Mouse (Mus musculus) neural tube, embryonic 14.5 days (tissue): ENCODE measurements around the gene Zfp790. TPM values are rescaled to one million over a fixed set of nuclear protein-coding genes. Genes with fewer than 3 reads are reported as not detected.
A peak's percentile ranks its signal among the peaks of the same experiment; 100 is the strongest.

Experiments used
- ATAC-seq: fragments of 200-750 bp; cut with Nextera tagmentation; 2 replicates; pipeline ENCODE4 v1.8.0; 2017; ENCODE audit warnings: low read depth, mild to moderate bottlenecking, moderate TSS enrichment, moderate library complexity
- H3K27ac ChIP-seq: fragments of 300-500 bp; sonication (generic); 2 replicates; pipeline ENCODE4 v1.5.1; 2014; ENCODE audit warnings: low read depth, mild to moderate bottlenecking, control low read depth, low read length, moderate library complexity, mixed read lengths
- H3K27me3 ChIP-seq: fragments of 300-500 bp; sonication (generic); 2 replicates; pipeline ENCODE4 v1.6.1; 2014; ENCODE audit warnings: low read length; ENCODE audit not compliant: control insufficient read depth, insufficient read depth
- H3K36me3 ChIP-seq: fragments of 300-500 bp; sonication (generic); 2 replicates; pipeline ENCODE4 v1.6.1; 2014; ENCODE audit warnings: low read length, mixed read lengths; ENCODE audit not compliant: control insufficient read depth, insufficient read depth
- H3K4me1 ChIP-seq: fragments of 300-500 bp; sonication (generic); 2 replicates; pipeline ENCODE4 v1.6.1; 2014; ENCODE audit warnings: low read length; ENCODE audit not compliant: control insufficient read depth, insufficient read depth
- H3K4me2 ChIP-seq: fragments of 300-500 bp; sonication (generic); 2 replicates; pipeline ENCODE4 v1.6.1; 2014; ENCODE audit warnings: mild to moderate bottlenecking, low read depth, low read length, control low read depth
- H3K4me3 ChIP-seq: fragments of 300-500 bp; sonication (generic); 2 replicates; pipeline ENCODE4 v1.5.1; 2014; ENCODE audit warnings: low read depth, low read length, control low read depth, mixed read lengths
- H3K9ac ChIP-seq: fragments of 300-500 bp; sonication (generic); replicated peaks from 2 replicates; pipeline ENCODE4 v1.6.1; 2014; ENCODE audit warnings: low read depth, mild to moderate bottlenecking, control low read depth, low read length, mixed read lengths
- H3K9me3 ChIP-seq: fragments of 300-500 bp; sonication (generic); 2 replicates; pipeline ENCODE4 v1.6.1; 2016; ENCODE audit warnings: low read length; ENCODE audit not compliant: control insufficient read depth
- WGBS: fragments of 180-500 bp; shearing (Covaris S2); extraction: QIAGEN DNeasy Blood & Tissue Kit; methylation state at CpG from one replicate; pipeline ENCODE4 v1.1.7; 2014; 5-methylcytosine and 5-hydroxymethylcytosine counted together
- polyA plus RNA-seq: library from polyadenylated mRNA; unstranded; fragments of >200 nt; fragmentation: Nextera tagmentation; extraction: Ambion mirVana; gene quantifications from 2 replicates; pipeline ENCODE4 v1.2.1, GENCODE M21; 2014

Gene Zfp790
- polyA plus RNA-seq, 1 experiment from 2014 or later = 28.7 TPM

- 94% methylated on average over 12 of the region's 12 CpGs for WGBS
- peaks cover 47% of the 10 kb centered on the region for H3K36me3 ChIP-seq
- H3K4me1 ChIP-seq = no peaks in the 10 kb centered on the region
- H3K4me2 ChIP-seq = no peak overlapping the region
- no peak overlapping the region for H3K4me3 ChIP-seq
- no peak overlapping the region for H3K9ac ChIP-seq
- H3K27me3 ChIP-seq = no peaks in the 10 kb centered on the region
- H3K9me3 ChIP-seq = no peaks in the 10 kb centered on the region
- ATAC-seq = no peak
- H3K27ac ChIP-seq = no peak overlapping the region
These were observed 12.1 kb downstream of the Zfp790 start for GRCm38 (mm10) chr7:29828001-29828400.

GRCm38 (mm10) chr7:29829804-29830203 is 13.9 kb downstream of the Zfp790 start:
- ATAC-seq = no peak
- Histone ChIP-seq H3K27ac (no peak overlapping the region), H3K4me1 (no peaks in the 10 kb centered on the region), H3K36me3 (peaks cover 52% of the 10 kb centered on the region), H3K4me3 (no peak overlapping the region), H3K9me3 (no peaks in the 10 kb centered on the region), H3K27me3 (no peaks in the 10 kb centered on the region), H3K4me2 (no peak overlapping the region), H3K9ac (no peak overlapping the region)
- WGBS = 63% methylated on average over 12 of the region's 12 CpGs

GRCm38 (mm10) chr7:29836816-29837215 is 20.9 kb downstream of the Zfp790 start:
- H3K9ac ChIP-seq = no peak overlapping the region
- no peaks in the 10 kb centered on the region for H3K27me3 ChIP-seq
- no peak overlapping the region for H3K27ac ChIP-seq
- H3K36me3 ChIP-seq = peaks cover 5% of the 10 kb centered on the region; the same call in 1 of the 2 replicates
- H3K4me1 ChIP-seq = no peaks in the 10 kb centered on the region
- H3K9me3 ChIP-seq = no peaks in the 10 kb centered on the region
- H3K4me2 ChIP-seq = no peak overlapping the region
- no peak overlapping the region for H3K4me3 ChIP-seq
- WGBS = 89% methylated on average over 1 of the region's 1 CpGs
- no peak for ATAC-seq

- no peak overlapping the region for H3K4me2 ChIP-seq
- no peak overlapping the region for H3K27ac ChIP-seq
- ATAC-seq = no peak
- WGBS = 94% methylated on average over 3 of the region's 3 CpGs
- no peak overlapping the region for H3K9ac ChIP-seq
- no peaks in the 10 kb centered on the region for H3K4me1 ChIP-seq
- H3K27me3 ChIP-seq = no peaks in the 10 kb centered on the region
- H3K4me3 ChIP-seq = no peak overlapping the region
- no peaks in the 10 kb centered on the region for H3K9me3 ChIP-seq
- H3K36me3 ChIP-seq = peaks cover 4% of the 10 kb centered on the region; the same call in 1 of the 2 replicates
These were observed 23.3 kb downstream of the Zfp790 start for GRCm38 (mm10) chr7:29839256-29839655.

- Histone ChIP-seq H3K27ac (no peak overlapping the region), H3K36me3 (peaks cover 17% of the 10 kb centered on the region), H3K4me2 (no peak overlapping the region), H3K9me3 (no peaks in the 10 kb centered on the region), H3K27me3 (no peaks in the 10 kb centered on the region), H3K4me3 (no peak overlapping the region), H3K4me1 (no peaks in the 10 kb centered on the region), H3K9ac (no peak overlapping the region)
- ATAC-seq = no peak
- WGBS = 100% methylated on average over 1 of the region's 1 CpGs
These were observed 26.2 kb downstream of the Zfp790 start for GRCm38 (mm10) chr7:29842105-29842504.

GRCm38 (mm10) chr7:29844616-29845015 is 28.7 kb downstream of the Zfp790 start:
- H3K4me2 ChIP-seq = no peak overlapping the region
- H3K27me3 ChIP-seq = no peaks in the 10 kb centered on the region
- H3K4me1 ChIP-seq = no peaks in the 10 kb centered on the region
- no peak overlapping the region for H3K27ac ChIP-seq
- H3K9ac ChIP-seq = no peak overlapping the region
- WGBS = 96% methylated on average over 5 of the region's 5 CpGs
- H3K36me3 ChIP-seq = peaks cover 17% of the 10 kb centered on the region
- no peaks in the 10 kb centered on the region for H3K9me3 ChIP-seq
- ATAC-seq = no peak
- no peak overlapping the region for H3K4me3 ChIP-seq

- Histone ChIP-seq H3K4me3 (peak overlapping the region; percentile 43), H3K27me3 (no peaks in the 10 kb centered on the region), H3K9ac (peak overlapping the region; percentile 68), H3K36me3 (no peaks in the 10 kb centered on the region), H3K27ac (no peak overlapping the region), H3K4me1 (0 out of 2 replicates have a peak, but pooled peaks cover 4% of the 10 kb centered on the region), H3K4me2 (peak overlapping the region; percentile 84), H3K9me3 (no peaks in the 10 kb centered on the region)
- ATAC-seq = peak; percentile 23; the same call in 1 of the 2 replicates
- 54% methylated on average over 9 of the region's 9 CpGs for WGBS
These were observed 36.9 kb downstream of the Zfp790 start for GRCm38 (mm10) chr7:29852831-29853218.

- H3K9ac ChIP-seq = peak within 1 kb of the TSS; percentile 68
- H3K4me1 ChIP-seq = 0 out of 2 replicates have a peak, but pooled peaks cover 4% of the 10 kb centered on the region
- peak within 1 kb of the TSS; percentile 22; the same call in 1 of the 2 replicates for H3K27ac ChIP-seq
- H3K4me2 ChIP-seq = peak within 1 kb of the TSS; percentile 84
- no peaks in the 10 kb centered on the region for H3K27me3 ChIP-seq
- peak; percentile 99 for ATAC-seq
- peak within 1 kb of the TSS; percentile 43 for H3K4me3 ChIP-seq
- 2% methylated on average over 21 of the region's 21 CpGs for WGBS
- H3K36me3 ChIP-seq = no peaks in the 10 kb centered on the region
- H3K9me3 ChIP-seq = no peaks in the 10 kb centered on the region
These were observed 37.4 kb downstream of the Zfp790 start, which contains the start of gene Zfp940 for GRCm38 (mm10) chr7:29853219-29853842. Gene Zfp940, minus strand, starts transcription at chr7:29853669.
